Mouse (Mus musculus) heart, adult 11 months (tissue): ENCODE data around the gene Umodl1.

Experiments
- DNase-seq: peaks from one replicate; pipeline ENCODE4 v3.0.0; 2022

Gene Umodl1

DNA sequence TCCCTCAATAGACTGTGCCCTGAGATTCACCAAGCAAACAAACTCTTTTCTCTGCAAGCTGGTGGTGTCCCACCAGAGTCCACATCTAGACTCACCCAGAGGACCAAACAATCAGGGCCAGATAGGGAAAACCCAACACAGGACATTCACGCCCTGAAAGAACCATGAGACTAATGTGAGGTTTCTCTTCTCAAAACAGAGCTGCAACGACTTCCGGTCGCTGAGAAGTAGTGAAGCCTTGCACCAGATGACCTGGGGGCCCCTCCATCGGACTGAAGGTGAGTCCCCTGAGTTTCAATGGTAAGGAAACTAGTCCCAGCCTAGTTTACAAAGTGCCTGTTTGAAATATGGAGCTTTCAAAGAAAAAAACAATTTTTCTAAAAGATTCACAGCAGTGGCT lies 48.2 kb downstream of the Umodl1 start:
- DNase-seq: no peak

DNA sequence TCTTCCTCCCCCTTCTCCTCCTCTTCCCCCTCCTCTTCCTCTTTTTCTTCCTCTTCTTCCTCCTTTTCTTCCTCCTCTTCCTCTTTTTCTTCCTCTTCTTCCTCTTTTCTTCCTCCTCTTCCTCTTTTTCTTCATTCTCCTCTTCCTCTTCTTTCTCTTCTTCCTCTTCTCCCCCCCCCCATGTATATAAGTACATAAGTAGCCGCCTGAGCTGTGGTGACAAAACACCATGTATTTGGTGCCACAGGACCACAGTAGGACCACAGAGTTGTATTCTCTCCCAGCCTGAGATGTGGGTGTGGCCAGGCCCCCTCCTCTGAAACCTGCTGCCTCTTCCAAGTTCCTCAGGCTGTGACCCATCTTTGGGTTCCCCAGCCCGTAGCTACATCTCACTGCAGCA lies 50.8 kb downstream of the Umodl1 start:
- no peak for DNase-seq

DNA sequence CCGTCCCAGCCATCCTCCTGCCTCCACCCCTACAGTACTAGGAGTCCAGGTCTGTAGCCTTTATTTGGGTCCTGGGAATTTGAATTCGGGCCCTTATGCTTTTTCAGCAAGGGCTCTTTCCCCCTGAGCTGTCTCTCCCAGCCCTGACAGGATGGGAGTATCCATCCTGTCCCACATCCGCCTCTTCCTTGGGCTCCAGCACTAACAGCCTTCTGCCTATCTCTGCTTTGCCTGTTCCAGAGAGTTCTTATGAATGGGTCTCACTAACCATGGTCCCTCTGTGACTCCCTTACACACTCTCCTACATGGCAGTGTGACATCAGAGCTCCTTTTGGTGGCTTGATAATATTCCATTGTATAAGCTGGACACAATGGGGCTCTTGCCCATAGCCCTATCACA lies 52.9 kb downstream of the Umodl1 start:
- no peak for DNase-seq

DNA sequence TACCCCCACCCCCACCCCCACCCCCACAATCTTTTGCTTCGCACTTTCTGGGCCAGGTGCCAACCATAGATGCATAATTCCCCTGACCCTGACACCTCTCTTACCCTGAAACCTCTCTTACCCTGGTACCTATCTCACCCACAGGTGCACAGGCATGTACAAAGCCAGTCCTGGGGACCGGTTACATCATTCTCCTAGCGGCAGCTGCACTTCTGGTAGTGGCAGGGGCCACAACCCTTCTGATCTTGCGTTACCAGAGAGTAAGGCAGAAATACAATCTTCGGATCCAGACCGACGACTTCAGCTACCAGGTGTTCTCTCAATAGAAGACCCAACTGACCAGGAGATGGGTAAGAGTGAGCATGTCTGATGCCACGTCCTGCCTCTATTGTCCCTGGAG lies 54.0 kb downstream of the Umodl1 start:
- DNase-seq: no peak

DNA sequence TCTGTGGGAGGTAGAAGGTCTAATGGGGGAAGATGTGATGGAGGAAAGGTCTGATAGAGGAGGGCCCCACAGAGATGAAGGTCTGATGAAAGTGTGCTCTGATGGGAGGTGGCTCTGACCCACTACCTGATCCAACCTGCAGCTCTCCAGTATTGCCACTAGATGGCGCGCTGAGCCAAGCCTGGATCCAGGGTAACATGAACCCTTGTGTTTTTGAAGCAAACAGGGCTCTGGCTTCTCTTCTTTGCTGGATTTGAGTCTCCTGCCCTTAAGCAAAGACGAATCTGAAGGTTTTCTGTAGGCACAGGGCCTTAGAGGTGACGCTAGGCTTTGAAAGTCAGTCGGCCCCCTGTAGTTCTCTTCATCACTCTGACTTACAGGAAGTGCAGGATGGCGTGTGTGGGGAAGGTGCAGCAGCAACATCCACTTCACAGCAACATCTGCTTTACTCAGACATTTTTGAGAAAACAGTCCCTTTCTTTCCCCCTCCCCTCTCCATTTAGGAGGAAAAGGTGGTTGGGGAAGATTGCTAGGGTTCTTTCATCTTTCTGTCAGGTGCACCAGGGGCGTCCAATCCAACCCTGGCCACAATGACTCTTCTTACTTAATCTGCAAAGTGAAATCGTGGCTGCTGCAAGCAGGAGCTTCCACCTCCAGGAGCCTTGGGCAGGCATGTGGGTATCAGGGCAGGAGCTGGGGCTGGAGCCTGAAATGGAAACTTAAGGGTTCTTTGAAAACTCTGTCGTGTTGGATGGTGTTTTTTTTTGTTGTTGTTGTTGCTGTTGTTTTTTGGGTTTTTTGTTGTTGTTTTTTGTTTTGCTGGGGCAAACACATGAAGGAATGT lies 57.3 kb downstream of the Umodl1 start:
- DNase-seq: no peak

DNA sequence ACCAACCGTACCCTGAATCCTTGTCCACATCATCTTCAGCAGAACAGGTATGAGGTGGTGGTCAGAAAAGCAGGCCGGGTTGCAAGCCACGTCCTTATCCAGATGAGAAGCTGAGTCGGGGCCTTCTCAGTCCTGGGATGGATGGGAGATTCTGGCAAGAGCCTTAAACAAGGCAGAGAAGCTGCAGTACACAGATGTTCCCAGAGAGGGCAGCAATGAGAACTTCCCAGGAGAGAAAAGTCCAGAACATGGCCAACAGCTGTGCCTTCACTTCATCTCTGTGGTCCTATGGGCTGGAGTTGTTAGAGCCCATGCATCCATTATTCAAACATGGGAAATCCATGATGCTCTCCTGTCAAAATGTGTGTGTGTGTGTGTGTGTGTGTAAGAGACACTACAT lies 63.8 kb downstream of the Umodl1 start:
- no peak for DNase-seq

DNA sequence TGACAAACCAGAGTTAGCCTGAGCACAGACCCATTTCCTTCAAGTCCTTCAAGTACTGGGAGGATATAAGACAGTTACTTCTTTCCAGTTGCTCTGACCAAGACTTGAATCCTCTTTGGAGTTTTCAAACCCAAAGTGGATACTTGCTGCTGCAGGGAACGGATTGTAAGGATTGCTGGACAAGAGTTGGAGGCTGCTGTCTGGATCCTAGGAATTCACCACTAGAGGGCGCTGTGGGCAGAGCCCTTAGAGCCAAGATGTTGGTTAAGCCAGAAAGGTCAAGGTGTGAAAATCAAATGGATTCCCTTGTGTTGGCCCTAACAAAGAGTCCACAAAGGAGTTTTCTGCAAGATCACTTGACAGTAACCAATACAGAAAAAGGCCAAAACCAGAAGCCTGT lies 65.1 kb downstream of the Umodl1 start:
- no peak for DNase-seq

DNA sequence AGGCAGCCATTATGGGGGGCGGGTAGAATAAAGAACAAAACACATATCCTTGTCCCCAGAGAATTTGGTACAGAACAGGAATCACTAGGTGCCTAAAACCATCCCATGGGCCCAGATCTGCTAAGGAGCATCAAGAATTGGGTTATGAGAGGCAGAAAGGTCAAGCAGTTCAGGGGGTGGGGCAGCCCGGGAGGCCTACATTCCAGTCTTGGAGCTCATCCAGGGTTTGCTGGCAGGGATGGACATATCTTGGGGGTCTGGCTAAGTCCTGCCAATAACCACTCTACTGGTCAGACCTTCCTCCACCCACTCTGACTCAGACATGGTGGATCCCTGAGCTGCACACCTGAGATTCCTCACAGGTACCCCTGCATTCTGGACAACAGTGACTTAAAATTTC lies 65.6 kb downstream of the Umodl1 start:
- no peak for DNase-seq

DNA sequence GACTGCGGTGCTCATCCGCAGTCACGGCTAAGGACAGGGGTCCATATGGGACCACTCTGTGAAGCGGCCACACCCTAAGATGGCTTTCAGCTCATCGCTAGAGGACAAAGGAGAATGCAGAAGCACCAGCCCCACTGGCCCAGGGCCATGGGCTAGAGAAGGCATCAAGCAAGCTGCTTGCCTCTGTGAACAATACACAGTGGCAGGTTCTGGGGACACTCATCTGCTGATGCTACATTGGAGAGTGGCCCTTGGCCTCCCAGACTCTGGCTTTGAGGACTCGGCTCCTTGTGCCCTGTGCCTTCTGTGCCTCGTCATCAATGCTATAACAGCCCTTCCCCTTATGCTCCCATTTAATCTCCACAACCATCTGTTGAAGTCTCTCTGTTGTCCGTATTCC lies 66.8 kb downstream of the Umodl1 start:
- DNase-seq: no peak

DNA sequence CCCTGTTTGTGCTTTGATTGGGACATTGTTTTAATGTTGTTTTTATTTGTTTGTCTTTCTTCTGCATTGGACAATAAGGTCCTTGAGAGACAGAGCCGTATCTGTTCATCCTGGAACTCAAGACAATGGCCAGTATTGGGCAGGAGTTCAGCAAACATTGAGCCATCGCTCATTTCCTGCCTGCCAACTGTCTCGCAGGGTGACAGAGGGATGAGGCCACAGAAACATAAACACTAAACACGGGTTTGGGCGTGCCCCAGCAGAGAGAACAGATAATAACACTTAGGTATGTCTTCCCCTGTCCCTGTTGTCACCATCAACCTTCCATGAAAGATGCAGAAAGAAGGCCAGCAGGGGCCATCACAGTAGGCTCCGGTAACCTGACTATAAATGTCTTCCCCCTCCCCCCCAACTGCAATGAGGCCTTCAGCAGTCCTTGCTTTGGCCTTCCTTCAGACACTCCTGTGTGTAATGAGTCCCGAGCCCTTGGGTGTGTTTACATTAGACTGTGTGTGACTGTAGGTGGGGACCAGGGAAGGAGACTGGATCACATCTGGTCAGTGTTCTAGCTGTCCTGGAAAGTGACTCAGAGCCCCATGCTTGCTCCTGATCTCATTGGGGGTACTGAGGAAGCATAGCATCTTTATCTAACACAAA lies 69.8 kb downstream of the Umodl1 start:
- no peak for DNase-seq

DNA sequence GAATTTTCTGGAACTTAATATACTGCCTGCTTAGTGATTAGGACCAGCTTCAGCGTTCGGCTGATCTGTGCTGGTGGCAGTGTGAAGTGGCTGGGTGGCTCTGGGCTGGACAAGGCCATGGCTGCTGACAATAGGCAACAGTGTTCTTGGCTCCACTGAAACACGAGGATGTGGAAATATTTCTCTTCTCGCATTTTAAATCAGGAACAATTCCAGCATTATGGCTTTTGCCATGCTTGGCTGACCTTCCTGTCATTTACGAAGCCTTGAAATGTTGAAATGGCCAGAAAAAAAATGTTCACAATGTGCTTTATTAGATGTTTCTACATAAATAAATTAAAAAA lies 70.3 kb downstream of the Umodl1 start:
- no peak for DNase-seq

DNA sequence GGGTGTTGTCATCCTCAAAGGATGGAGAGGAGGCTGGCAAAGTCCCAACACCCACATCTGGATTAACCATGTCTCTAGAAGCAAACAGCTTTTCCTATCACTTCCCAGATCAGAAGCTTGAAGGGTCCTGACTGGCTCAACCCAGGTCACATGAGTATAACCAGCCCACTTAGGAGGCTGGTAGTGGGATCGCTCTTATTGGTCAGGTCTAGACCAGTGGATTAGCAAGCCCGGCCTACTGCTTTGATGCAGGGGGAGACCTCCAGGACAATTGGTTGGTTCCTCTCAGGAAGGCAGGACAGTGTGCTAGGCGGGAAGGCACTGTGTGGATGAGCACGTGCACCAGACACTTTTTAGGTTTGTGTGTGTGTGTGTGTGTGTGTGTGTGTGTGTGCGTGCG lies 72.5 kb downstream of the Umodl1 start:
- DNase-seq: no peak

DNA sequence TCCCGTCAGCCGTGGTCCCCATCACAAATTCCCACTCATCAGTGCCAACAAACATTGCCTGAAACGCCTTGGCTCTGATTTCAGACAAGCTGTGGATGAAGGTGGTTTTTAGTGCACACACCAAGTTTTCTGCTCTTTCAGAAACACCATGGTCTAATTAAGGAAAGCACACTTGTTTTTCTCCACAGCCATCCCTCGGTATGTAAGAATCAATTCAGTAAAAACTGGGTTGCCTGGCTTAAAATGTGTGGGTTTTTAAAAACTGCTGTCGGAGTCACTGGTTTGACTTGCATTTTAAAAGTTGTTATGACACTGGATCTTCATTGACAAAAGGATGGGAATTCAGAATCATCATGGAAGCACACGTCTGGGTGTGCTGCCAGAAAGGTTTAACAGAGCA lies 73.3 kb downstream of the Umodl1 start:
- no peak for DNase-seq

DNA sequence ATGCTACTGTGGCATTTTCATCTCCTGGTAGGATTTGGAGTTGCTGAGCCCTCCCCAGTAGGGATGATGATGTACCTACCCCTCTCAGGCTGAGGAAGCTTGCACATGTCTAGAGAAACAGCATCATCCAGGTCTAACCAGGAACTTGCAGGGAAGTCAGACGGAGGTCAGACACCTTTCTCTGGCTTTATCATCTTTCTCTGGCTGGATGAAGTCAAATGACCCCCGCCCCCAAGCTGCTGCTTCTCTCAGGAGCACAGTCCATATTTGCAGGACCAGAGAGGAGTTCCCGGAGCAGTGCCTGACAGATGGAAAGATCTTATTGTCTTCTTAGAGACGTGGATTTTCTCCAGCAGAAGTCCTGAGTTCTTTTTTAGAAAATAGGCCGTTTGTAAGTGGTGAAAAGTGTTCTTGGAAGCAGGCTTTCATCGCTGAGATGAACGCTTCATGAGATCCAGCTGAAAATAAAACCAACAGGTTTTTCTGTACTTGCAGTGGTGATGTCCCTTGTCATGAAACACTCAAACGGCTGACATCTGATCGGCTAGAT lies 74.5 kb downstream of the Umodl1 start:
- DNase-seq: peak; percentile 64

DNA sequence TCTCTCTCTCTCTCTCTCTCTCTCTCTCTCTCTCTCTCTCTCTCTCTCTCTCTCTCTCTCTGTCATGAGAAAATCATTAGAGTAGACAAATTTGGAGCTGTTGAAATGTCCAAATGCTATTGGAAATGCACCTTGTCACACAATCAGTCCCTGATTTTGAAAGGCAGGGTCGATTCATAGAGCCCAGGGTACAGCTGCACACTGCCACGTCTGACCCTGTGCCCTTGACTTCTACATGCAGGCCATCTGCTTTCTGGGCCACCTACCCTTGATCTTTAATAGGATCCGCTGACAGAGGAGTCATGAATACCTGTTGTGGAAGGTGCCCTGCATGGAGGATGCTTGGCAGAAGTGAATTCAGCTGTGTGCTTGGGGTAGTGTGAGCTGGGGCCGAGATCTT lies 75.0 kb downstream of the Umodl1 start:
- DNase-seq: peak; percentile 70

DNA sequence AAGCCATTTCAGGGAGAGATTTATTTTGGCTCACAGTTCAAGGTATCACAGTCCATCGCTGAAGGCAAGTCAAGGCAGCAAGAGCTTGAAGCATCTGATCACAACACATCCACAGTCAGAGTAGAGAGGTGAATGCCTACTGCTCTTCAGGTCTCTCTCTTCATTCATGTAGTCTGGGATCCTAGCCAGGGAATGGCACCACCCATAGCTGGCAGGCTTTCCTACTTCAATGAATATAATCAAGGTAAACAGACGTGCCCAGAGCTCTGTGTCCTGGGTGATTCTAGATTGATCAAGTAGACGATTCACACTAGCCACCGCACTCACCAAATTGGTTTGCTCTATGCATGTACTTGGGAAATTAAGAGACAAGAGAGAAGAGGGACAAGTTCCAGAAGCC lies 77.9 kb downstream of the Umodl1 start:
- DNase-seq: peak; percentile 60

DNA sequence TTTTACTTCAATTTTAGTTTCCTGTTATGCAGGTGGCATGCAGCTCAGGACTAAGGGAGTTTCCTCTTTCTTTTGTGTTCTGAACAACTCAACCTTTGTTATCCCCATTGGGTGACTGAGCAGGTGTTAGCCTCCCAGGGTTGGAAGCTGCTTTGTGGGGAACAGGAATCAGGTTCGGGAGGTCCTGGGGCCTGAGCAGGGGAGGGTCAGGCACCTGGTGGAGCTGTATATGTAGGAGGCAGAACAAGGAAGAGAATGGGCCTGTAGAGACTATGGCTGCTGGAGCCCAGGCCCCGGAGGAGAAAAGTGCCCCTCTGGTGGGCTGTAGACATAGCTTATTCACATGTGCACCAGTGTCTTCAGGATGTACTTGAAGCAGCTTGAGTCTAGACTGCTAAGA lies 78.8 kb downstream of the Umodl1 start:
- peak; percentile 83 for DNase-seq

DNA sequence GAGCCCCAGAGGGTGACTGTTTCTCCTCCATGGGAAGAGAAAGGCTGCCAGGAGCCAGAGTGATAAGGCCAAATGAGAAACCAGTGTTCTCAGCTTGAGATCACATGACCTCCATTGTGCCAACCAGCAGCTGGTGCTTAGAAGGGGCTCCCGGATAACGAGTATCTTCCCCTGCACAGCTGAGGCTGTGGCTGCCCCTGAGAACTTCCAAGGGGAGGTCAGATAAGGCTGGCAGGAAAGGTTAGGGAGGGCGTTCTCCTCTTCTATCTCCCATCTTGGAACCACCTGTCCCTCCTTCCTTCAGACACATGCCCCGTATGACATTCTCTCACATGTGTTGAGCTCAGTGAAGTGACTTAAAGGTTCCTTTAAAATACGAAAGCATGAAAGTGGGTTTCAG lies 79.7 kb downstream of the Umodl1 start:
- peak; percentile 82 for DNase-seq

DNA sequence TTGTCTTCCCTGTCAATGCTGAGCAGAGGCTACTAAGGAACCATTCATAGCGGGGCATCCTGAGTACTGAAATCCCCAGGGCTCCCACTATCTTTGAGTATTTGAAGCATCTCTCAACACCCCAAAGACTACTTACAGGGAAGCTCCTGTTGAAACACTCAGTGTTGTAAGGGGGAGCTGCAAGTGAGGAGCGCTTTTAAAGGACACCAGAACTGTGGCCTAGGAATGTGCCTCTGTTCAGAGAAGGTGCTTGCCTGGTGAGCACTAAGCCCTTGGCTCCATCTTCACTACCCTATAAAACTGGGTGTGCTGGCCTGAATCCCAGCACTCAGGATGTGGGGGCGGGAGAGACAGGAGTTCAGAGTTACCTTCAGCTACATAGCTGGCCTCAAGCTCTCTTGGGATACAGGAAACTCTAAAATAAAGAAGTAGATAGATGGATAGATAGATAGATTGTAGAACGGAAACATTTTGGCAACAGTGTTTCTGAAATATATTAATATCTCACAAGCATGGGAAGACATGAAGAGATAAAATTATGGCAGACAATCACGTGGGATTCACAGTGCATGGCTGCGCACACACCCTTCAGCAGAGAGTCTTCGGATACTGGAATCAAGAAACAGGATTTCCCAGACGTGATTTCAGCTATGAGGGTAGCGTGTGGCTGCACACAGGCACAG lies 80.4 kb downstream of the Umodl1 start:
- peak; percentile 83 for DNase-seq

DNA sequence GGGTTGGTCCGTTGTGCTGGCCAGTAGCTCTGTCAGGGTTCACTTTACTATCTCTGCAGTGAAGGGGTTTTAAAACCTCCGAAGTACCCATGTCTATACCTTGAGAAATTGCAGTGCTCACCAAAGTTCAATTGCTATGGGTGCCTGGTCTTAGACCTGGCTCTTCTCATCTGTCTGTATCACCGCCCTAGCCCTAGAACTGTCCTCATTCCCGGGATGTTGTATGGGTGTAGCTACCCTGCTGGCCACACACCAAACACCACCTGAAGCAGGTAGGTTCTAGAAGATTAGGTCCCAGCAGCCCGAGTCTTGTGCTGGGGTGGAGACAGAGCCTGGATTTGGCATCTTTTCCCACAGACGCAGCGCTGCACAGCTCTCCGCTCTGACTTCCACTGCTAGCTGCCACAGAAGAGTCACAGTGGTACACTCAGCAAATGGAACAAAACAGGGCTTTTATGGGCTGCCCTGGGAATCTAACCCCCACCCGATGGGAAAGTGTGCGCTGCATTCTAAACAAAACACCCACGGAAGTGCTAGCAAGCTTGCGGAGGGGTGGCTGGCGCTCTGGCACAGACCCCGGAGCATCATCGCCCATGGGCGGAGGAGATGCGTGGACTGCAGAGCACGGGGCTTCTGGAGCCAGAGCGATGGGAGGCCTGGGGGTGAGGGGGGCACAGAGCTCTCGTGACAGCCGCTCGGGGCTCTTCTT lies 81.9 kb downstream of the Umodl1 start:
- peak; percentile 79 for DNase-seq

DNA sequence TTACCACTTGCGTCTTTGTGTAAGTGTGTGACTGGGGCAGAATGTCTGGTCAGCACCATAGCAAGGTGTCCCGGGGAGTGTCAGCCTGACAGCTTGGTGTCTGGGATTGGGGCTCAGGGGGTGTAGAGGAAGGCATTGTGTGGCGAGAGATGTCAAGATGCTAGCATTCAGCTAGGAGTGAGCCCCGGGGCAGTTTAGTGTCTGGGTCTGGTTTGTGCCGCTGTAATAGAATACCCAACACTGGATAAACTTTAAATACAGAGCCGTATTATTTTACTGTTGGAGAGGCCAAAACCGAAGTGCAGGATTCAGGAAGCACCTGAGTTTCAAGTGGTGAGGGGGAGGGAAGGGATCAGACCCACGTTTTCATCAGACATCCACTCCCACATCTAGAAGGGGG lies 82.9 kb downstream of the Umodl1 start:
- peak; percentile 54 for DNase-seq

DNA sequence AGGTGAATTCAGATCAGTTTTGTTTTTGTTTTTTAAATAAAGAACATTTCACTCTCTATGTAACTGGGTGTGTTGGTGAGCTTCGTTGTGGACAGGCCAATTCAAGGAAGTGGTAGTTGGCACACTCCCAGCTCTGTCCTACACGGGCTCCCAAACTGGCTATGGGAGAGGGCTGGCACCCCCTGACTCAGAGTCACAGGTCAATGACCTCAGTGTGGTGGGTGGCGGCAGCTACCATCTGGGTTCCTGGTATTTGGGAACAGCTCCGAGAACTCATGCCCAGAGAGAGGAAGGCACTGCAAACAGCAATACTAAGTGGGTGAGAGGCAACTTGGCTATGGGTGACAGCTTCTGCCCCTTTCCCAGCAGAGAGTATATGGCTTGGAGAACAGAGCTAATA lies 83.9 kb downstream of the Umodl1 start:
- peak; percentile 98 for DNase-seq

DNA sequence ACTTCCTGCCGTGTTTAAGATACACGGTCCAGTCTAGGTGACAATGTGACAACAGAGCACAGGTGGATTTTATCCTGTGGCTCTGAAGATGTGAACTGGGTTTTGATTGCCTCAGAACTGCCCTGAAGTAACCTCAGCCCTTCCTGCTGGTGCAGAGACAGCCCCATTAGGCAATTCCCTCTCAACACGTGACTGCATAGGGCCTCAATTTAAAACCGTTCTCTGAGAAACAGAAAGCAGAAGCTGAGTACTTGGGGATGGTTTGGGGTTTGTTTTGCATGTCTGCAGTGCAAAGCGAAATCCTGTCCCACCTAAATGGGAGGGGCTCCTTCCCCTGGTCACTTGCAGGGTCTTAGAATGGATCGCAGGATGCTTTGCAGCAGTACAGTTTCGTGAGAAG lies 85.2 kb downstream of the Umodl1 start:
- DNase-seq: peak; percentile 95
